Mouse (Mus musculus) forebrain, postnatal 0 days (tissue): Measurements from ENCODE around the gene Erich6. TPM values are rescaled to one million over a fixed set of nuclear protein-coding genes. Genes with fewer than 3 reads are reported as not detected.

Experiments
- ATAC-seq: fragments of 200-750 bp; cut with Nextera tagmentation; 2 replicates; pipeline ENCODE4 v1.8.0; 2017; ENCODE audit warnings: mild to moderate bottlenecking, moderate library complexity
- DNase-seq: peaks from one replicate; pipeline ENCODE4 v3.0.0-alpha.2; 2015
- H3K27ac ChIP-seq: fragments of 300-500 bp; sonication (generic); 2 replicates; pipeline ENCODE4 v1.5.1; 2014; ENCODE audit warnings: low read depth, mild to moderate bottlenecking, antibody characterized with exemption, low read length, moderate library complexity, mixed read lengths
- H3K27me3 ChIP-seq: fragments of 300-500 bp; sonication (generic); 2 replicates; pipeline ENCODE4 v1.6.1; 2014; ENCODE audit warnings: mild to moderate bottlenecking, low read length, mixed read lengths; ENCODE audit not compliant: insufficient read depth
- H3K36me3 ChIP-seq: fragments of 300-500 bp; sonication (generic); 2 replicates; pipeline ENCODE4 v1.6.1; 2014; ENCODE audit warnings: mild to moderate bottlenecking, moderate library complexity; ENCODE audit not compliant: insufficient read depth
- H3K4me1 ChIP-seq: fragments of 300-500 bp; sonication (generic); 2 replicates; pipeline ENCODE4 v1.6.1; 2014; ENCODE audit warnings: antibody characterized with exemption; ENCODE audit not compliant: insufficient read depth
- H3K4me2 ChIP-seq: fragments of 300-500 bp; sonication (generic); 2 replicates; pipeline ENCODE4 v1.6.1; 2014; ENCODE audit warnings: low read depth, mild to moderate bottlenecking, moderate library complexity
- H3K4me3 ChIP-seq: fragments of 300-500 bp; sonication (generic); 2 replicates; pipeline ENCODE4 v1.5.1; 2014; ENCODE audit warnings: low read depth, low read length, mixed read lengths
- H3K9ac ChIP-seq: fragments of 300-500 bp; sonication (generic); 2 replicates; pipeline ENCODE4 v1.6.1; 2014; ENCODE audit warnings: mild to moderate bottlenecking
- H3K9me3 ChIP-seq: fragments of 300-500 bp; sonication (generic); 2 replicates; pipeline ENCODE4 v1.6.1; 2016; ENCODE audit warnings: low read length
- CTCF ChIP-seq: sonication (generic); IDR thresholded peaks from 2 replicates; pipeline ENCODE4 v1.5.1; 2016; ENCODE audit warnings: antibody characterized with exemption, control low read depth, low read depth
- WGBS: fragments of 180-500 bp; shearing (Covaris S2); extraction: QIAGEN DNeasy Blood & Tissue Kit; methylation state at CpG from one replicate; pipeline ENCODE4 v1.1.7; 2014; 5-methylcytosine and 5-hydroxymethylcytosine counted together
- polyA plus RNA-seq: library from polyadenylated mRNA; unstranded; fragments of >200 nt; fragmentation: Nextera tagmentation; extraction: Ambion mirVana; gene quantifications from 2 replicates; pipeline ENCODE4 v1.2.1, GENCODE M21; 2015
- total RNA-seq: library from RNA; depleted of rRNA; stranded (reverse); fragments of >200 nt; gene quantifications from 2 replicates; pipeline ENCODE4 v1.2.3, GENCODE M21; 2014

Gene Erich6
- total and polyA plus RNA-seq, 2 experiments from 2014 or later: 0.29 to 0.33 TPM

GRCm38 (mm10) chr3:58680943-58681637 is 44.1 kb upstream of the Erich6 start:
- peaks cover 8% of the 10 kb centered on the region; the same call in 1 of the 2 replicates for H3K36me3 ChIP-seq
- 92% methylated on average over 7 of the region's 7 CpGs for WGBS
- H3K4me1 ChIP-seq: 0 out of 2 replicates have a peak, but pooled peaks cover 8% of the 10 kb centered on the region
- no peaks in the 10 kb centered on the region for H3K9me3 ChIP-seq
- H3K27ac ChIP-seq: no peak overlapping the region
- H3K4me2 ChIP-seq: no peak overlapping the region
- no peaks in the 10 kb centered on the region for H3K27me3 ChIP-seq
- TF ChIP-seq CTCF: no peak
- H3K9ac ChIP-seq: no peak overlapping the region
- DNase-seq (no peak), ATAC-seq (no peak)
- H3K4me3 ChIP-seq: no peak overlapping the region

- no peak overlapping the region for H3K9ac ChIP-seq
- TF ChIP-seq CTCF: no peak
- H3K4me2 ChIP-seq: no peak overlapping the region
- H3K27me3 ChIP-seq: no peaks in the 10 kb centered on the region
- DNase-seq: no peak
- ATAC-seq: no peak
- peaks cover 18% of the 10 kb centered on the region for H3K36me3 ChIP-seq
- WGBS: 56% methylated on average over 4 of the region's 4 CpGs
- H3K27ac ChIP-seq: no peak overlapping the region
- H3K4me1 ChIP-seq: 0 out of 2 replicates have a peak, but pooled peaks cover 8% of the 10 kb centered on the region
- H3K4me3 ChIP-seq: no peak overlapping the region
- no peaks in the 10 kb centered on the region for H3K9me3 ChIP-seq
Measured at GRCm38 (mm10) chr3:58679996-58680395, 43.0 kb upstream of the Erich6 start.

- Histone ChIP-seq H3K9me3 (no peaks in the 10 kb centered on the region), H3K4me3 (no peak overlapping the region), H3K27ac (no peak overlapping the region), H3K4me1 (0 out of 2 replicates have a peak, but pooled peaks cover 8% of the 10 kb centered on the region), H3K27me3 (no peaks in the 10 kb centered on the region), H3K9ac (no peak overlapping the region), H3K4me2 (no peak overlapping the region), H3K36me3 (peaks cover 23% of the 10 kb centered on the region)
- TF ChIP-seq CTCF: no peak
- DNase-seq (no peak), ATAC-seq (no peak)
- 49% methylated on average over 2 of the region's 2 CpGs for whole genome bisulfite sequencing
Measured at GRCm38 (mm10) chr3:58678905-58679304, 41.9 kb upstream of the Erich6 start.

- Histone ChIP-seq H3K36me3 (peaks cover 21% of the 10 kb centered on the region), H3K4me2 (no peak overlapping the region), H3K4me1 (0 out of 2 replicates have a peak, but pooled peaks cover 8% of the 10 kb centered on the region), H3K9me3 (no peaks in the 10 kb centered on the region), H3K4me3 (no peak overlapping the region), H3K27ac (no peak overlapping the region), H3K9ac (no peak overlapping the region), H3K27me3 (no peaks in the 10 kb centered on the region)
- 63% methylated on average over 8 of the region's 8 CpGs for WGBS
- no peak for TF ChIP-seq CTCF
- DNase-seq: no peak
- ATAC-seq: no peak
Measured at GRCm38 (mm10) chr3:58678384-58678783, 41.4 kb upstream of the Erich6 start.

GRCm38 (mm10) chr3:58677615-58678014 is 40.6 kb upstream of the Erich6 start:
- TF ChIP-seq CTCF: no peak
- 60% methylated on average over 3 of the region's 3 CpGs for WGBS
- H3K4me3 ChIP-seq: no peak overlapping the region
- DNase-seq (no peak), ATAC-seq (no peak)
- no peaks in the 10 kb centered on the region for H3K9me3 ChIP-seq
- no peak overlapping the region for H3K4me2 ChIP-seq
- 0 out of 2 replicates have a peak, but pooled peaks cover 8% of the 10 kb centered on the region for H3K4me1 ChIP-seq
- H3K36me3 ChIP-seq: peaks cover 17% of the 10 kb centered on the region
- H3K9ac ChIP-seq: no peak overlapping the region
- H3K27me3 ChIP-seq: no peaks in the 10 kb centered on the region
- H3K27ac ChIP-seq: no peak overlapping the region

- no peak for TF ChIP-seq CTCF
- Histone ChIP-seq H3K4me2 (no peak overlapping the region), H3K27ac (no peak overlapping the region), H3K9me3 (no peaks in the 10 kb centered on the region), H3K4me3 (no peak overlapping the region), H3K4me1 (no peaks in the 10 kb centered on the region), H3K9ac (no peak overlapping the region), H3K27me3 (no peaks in the 10 kb centered on the region), H3K36me3 (peaks cover 17% of the 10 kb centered on the region)
- 93% methylated on average over 5 of the region's 5 CpGs for WGBS
- DNase-seq (no peak), ATAC-seq (no peak)
Measured at GRCm38 (mm10) chr3:58673295-58673694, 36.3 kb upstream of the Erich6 start.

- no peaks in the 10 kb centered on the region for H3K9me3 ChIP-seq
- DNase-seq: no peak
- TF ChIP-seq CTCF: no peak
- no peaks in the 10 kb centered on the region for H3K27me3 ChIP-seq
- 80% methylated on average over 4 of the region's 4 CpGs for whole genome bisulfite sequencing
- no peak overlapping the region for H3K4me3 ChIP-seq
- H3K4me2 ChIP-seq: no peak overlapping the region
- peaks cover 17% of the 10 kb centered on the region for H3K36me3 ChIP-seq
- H3K9ac ChIP-seq: no peak overlapping the region
- H3K4me1 ChIP-seq: no peaks in the 10 kb centered on the region
- H3K27ac ChIP-seq: no peak overlapping the region
- no peak for ATAC-seq
Measured at GRCm38 (mm10) chr3:58672481-58673183, 35.6 kb upstream of the Erich6 start.
